Mouse (Mus musculus): ENCODE measurements around the gene Zdhhc20. TPM values are rescaled to one million over a fixed set of nuclear protein-coding genes. Genes with fewer than 3 reads are reported as not detected.
"Not testable (repeated sequence)": the region's sequence is repeated elsewhere in the genome, so short reads cannot be mapped to it uniquely, and the experiment has no call there.

Gene Zdhhc20
- total RNA-seq, 2 experiments from 2014 or later: 40.0 to 41.7 TPM

- Histone ChIP-seq H3K4me3 (no peak overlapping the region), H3K27ac (peak overlapping the region; percentile 51)
- DNase-seq (ENCODE audit: low spot score in 2 of 2): no peak
- TF ChIP-seq CTCF (conservative IDR thresholded peaks at IDR 0.05): peak; percentile 34
Measured at GRCm38 (mm10) chr14:57881793-57882192, 8.3 kb downstream of the Zdhhc20 start.

- peak; percentile 41 for TF ChIP-seq CTCF (conservative IDR thresholded peaks at IDR 0.05)
- H3K27ac ChIP-seq: no peak overlapping the region
- DNase-seq (ENCODE audit: low spot score in 2 of 2): no peak
- H3K4me3 ChIP-seq: no peak overlapping the region
Measured at GRCm38 (mm10) chr14:57881074-57881473, 9.0 kb downstream of the Zdhhc20 start.

GRCm38 (mm10) chr14:57877921-57878320 lies 12.2 kb downstream of the Zdhhc20 start:
- no peak overlapping the region for H3K27ac ChIP-seq
- no peak overlapping the region for H3K4me3 ChIP-seq

GRCm38 (mm10) chr14:57866676-57867276 lies 23.3 kb downstream of the Zdhhc20 start:
- TF ChIP-seq CTCF (conservative IDR thresholded peaks at IDR 0.05): no peak
- Histone ChIP-seq H3K27ac (no peak overlapping the region; the same call in 1 of the 2 replicates), H3K4me3 (no peak overlapping the region)
- peak in 1 of 2 experiments; percentile 29 for DNase-seq (ENCODE audit: low spot score in 2 of 2)

More at GRCm38 (mm10) chr14:57877921-57878320, 12.2 kb downstream of the Zdhhc20 start:
- DNase-seq (ENCODE audit: low spot score in 2 of 2): no peak
- TF ChIP-seq CTCF (conservative IDR thresholded peaks at IDR 0.05): no peak

- no peak for TF ChIP-seq CTCF (conservative IDR thresholded peaks at IDR 0.05)
- Histone ChIP-seq H3K4me3 (no peak overlapping the region), H3K27ac (no peak overlapping the region)
- no peak for DNase-seq (ENCODE audit: low spot score in 2 of 2)
Measured at GRCm38 (mm10) chr14:57865256-57865655, 24.8 kb downstream of the Zdhhc20 start.

- no peak for DNase-seq (ENCODE audit: low spot score in 2 of 2)
- no peak for TF ChIP-seq CTCF (conservative IDR thresholded peaks at IDR 0.05)
- Histone ChIP-seq H3K27ac (no peak overlapping the region), H3K4me3 (no peak overlapping the region)
Measured at GRCm38 (mm10) chr14:57863129-57863528, 26.9 kb downstream of the Zdhhc20 start.

GRCm38 (mm10) chr14:57861987-57862412 lies 28.1 kb downstream of the Zdhhc20 start:
- no peak overlapping the region for H3K27ac ChIP-seq
- no peak for DNase-seq (ENCODE audit: low spot score in 2 of 2)
- no peak for TF ChIP-seq CTCF (conservative IDR thresholded peaks at IDR 0.05)
- no peak overlapping the region for H3K4me3 ChIP-seq

- TF ChIP-seq CTCF (conservative IDR thresholded peaks at IDR 0.05): no peak
- Histone ChIP-seq H3K27ac (0 out of 2 replicates have a peak overlapping the region, but pooled peaks have one; percentile 16), H3K4me3 (no peak overlapping the region)
- DNase-seq (ENCODE audit: low spot score in 2 of 2): no peak
Measured at GRCm38 (mm10) chr14:57859520-57859919, 30.6 kb downstream of the Zdhhc20 start.

GRCm38 (mm10) chr14:57858601-57859000 lies 31.5 kb downstream of the Zdhhc20 start:
- Histone ChIP-seq H3K27ac (no peak overlapping the region), H3K4me3 (no peak overlapping the region)
- TF ChIP-seq CTCF (conservative IDR thresholded peaks at IDR 0.05): no peak
- no peak for DNase-seq (ENCODE audit: low spot score in 2 of 2)

GRCm38 (mm10) chr14:57856037-57856436 lies 34.0 kb downstream of the Zdhhc20 start:
- H3K4me3 ChIP-seq; DNase-seq (ENCODE audit: low spot score in 2 of 2); H3K27ac ChIP-seq: not testable (repeated sequence)
- peak; percentile 51 for TF ChIP-seq CTCF (conservative IDR thresholded peaks at IDR 0.05)

- H3K4me3 ChIP-seq: no peak overlapping the region
- H3K27ac ChIP-seq: no peak overlapping the region
- DNase-seq (ENCODE audit: low spot score in 2 of 2): no peak
- TF ChIP-seq CTCF (conservative IDR thresholded peaks at IDR 0.05): no peak
Measured at GRCm38 (mm10) chr14:57852961-57853360, 37.1 kb downstream of the Zdhhc20 start.

GRCm38 (mm10) chr14:57850330-57850729 lies 39.7 kb downstream of the Zdhhc20 start:
- Histone ChIP-seq H3K27ac (no peak overlapping the region), H3K4me3 (no peak overlapping the region)
- TF ChIP-seq CTCF (conservative IDR thresholded peaks at IDR 0.05): no peak
- no peak for DNase-seq (ENCODE audit: low spot score in 2 of 2)

- Histone ChIP-seq H3K4me3 (no peak overlapping the region), H3K27ac (no peak overlapping the region)
- no peak for TF ChIP-seq CTCF (conservative IDR thresholded peaks at IDR 0.05)
- no peak for DNase-seq (ENCODE audit: low spot score in 2 of 2)
Measured at GRCm38 (mm10) chr14:57848646-57849045, 41.4 kb downstream of the Zdhhc20 start.

- not testable (repeated sequence) for DNase-seq (ENCODE audit: low spot score in 2 of 2); H3K27ac ChIP-seq; H3K4me3 ChIP-seq
Measured at GRCm38 (mm10) chr14:57848061-57848460, 42.0 kb downstream of the Zdhhc20 start.

All from layer of hippocampus, adult 2 months (tissue).